Mouse (Mus musculus): ENCODE measurements around the gene Snhg11. TPM values are rescaled to one million over a fixed set of nuclear protein-coding genes. Genes with fewer than 3 reads are reported as not detected.

Snhg11 gene
- polyA plus RNA-seq, 1 experiment from 2014 or later: 0.64 TPM

- Histone ChIP-seq H3K4me2 (no peak overlapping the region), H3K27me3 (no peaks in the 10 kb centered on the region), H3K9me3 (replicated peaks) (no peaks in the 10 kb centered on the region), H3K9ac (no peak overlapping the region), H3K27ac (no peak overlapping the region), H3K4me1 (replicated peaks) (peaks cover 23% of the 10 kb centered on the region), H3K4me3 (no peak overlapping the region), H3K36me3 (peaks cover 61% of the 10 kb centered on the region)
- 91% methylated on average over 5 of the region's 5 CpGs for WGBS
- no peak for ATAC-seq (replicated peaks; ENCODE audit: insufficient number of reproducible peaks, insufficient read depth, low FRiP score, low read depth)
Observed at GRCm38 (mm10) chr2:158356121-158356520, 19.3 kb upstream of the Snhg11 start.

- Histone ChIP-seq H3K27me3 (no peaks in the 10 kb centered on the region), H3K36me3 (peaks cover 52% of the 10 kb centered on the region), H3K4me3 (peak overlapping the region; percentile 82), H3K4me1 (replicated peaks) (peaks cover 27% of the 10 kb centered on the region), H3K27ac (no peak overlapping the region), H3K4me2 (peak overlapping the region; percentile 86), H3K9ac (peak overlapping the region; percentile 84), H3K9me3 (replicated peaks) (no peaks in the 10 kb centered on the region)
- 65% methylated on average over 12 of the region's 12 CpGs for WGBS
- ATAC-seq (replicated peaks; ENCODE audit: insufficient number of reproducible peaks, insufficient read depth, low FRiP score, low read depth): no peak
Observed at GRCm38 (mm10) chr2:158359757-158360620, 15.4 kb upstream of the Snhg11 start.

- no peaks in the 10 kb centered on the region for H3K27me3 ChIP-seq
- no peaks in the 10 kb centered on the region for H3K9me3 ChIP-seq (replicated peaks)
- peaks cover 27% of the 10 kb centered on the region for H3K4me1 ChIP-seq (replicated peaks)
- ATAC-seq (replicated peaks; ENCODE audit: insufficient number of reproducible peaks, insufficient read depth, low FRiP score, low read depth): peak; percentile 81
- H3K36me3 ChIP-seq: peaks cover 41% of the 10 kb centered on the region
- peak overlapping the region; percentile 78 for H3K27ac ChIP-seq
- H3K4me3 ChIP-seq: peak overlapping the region; percentile 82
- H3K4me2 ChIP-seq: peak overlapping the region; percentile 86
- peak overlapping the region; percentile 84 for H3K9ac ChIP-seq
- under 1% methylated on average over 41 of the region's 41 CpGs for WGBS
Observed at GRCm38 (mm10) chr2:158360873-158361677, 14.4 kb upstream of the Snhg11 start.

GRCm38 (mm10) chr2:158361678-158362320 is 13.6 kb upstream of the Snhg11 start:
- WGBS: 35% methylated on average over 8 of the region's 8 CpGs
- Histone ChIP-seq H3K4me3 (peak overlapping the region; percentile 82), H3K27me3 (no peaks in the 10 kb centered on the region), H3K27ac (0 out of 2 replicates have a peak overlapping the region, but pooled peaks have one; percentile 31), H3K4me1 (replicated peaks) (peaks cover 27% of the 10 kb centered on the region), H3K9ac (no peak overlapping the region), H3K36me3 (peaks cover 34% of the 10 kb centered on the region), H3K9me3 (replicated peaks) (no peaks in the 10 kb centered on the region), H3K4me2 (peak overlapping the region; percentile 86; the same call in 1 of the 2 replicates)
- no peak for ATAC-seq (replicated peaks; ENCODE audit: insufficient number of reproducible peaks, insufficient read depth, low FRiP score, low read depth)

GRCm38 (mm10) chr2:158364175-158364574 is 11.3 kb upstream of the Snhg11 start:
- no peaks in the 10 kb centered on the region for H3K9me3 ChIP-seq (replicated peaks)
- WGBS: 80% methylated on average over 4 of the region's 4 CpGs

GRCm38 (mm10) chr2:158365099-158365850 is 10.2 kb upstream of the Snhg11 start:
- no peak overlapping the region for H3K4me3 ChIP-seq
- H3K9me3 ChIP-seq (replicated peaks): no peaks in the 10 kb centered on the region
- H3K27me3 ChIP-seq: no peaks in the 10 kb centered on the region
- H3K36me3 ChIP-seq: no peaks in the 10 kb centered on the region; the same call in 1 of the 2 replicates
- H3K27ac ChIP-seq: no peak overlapping the region
- WGBS: 67% methylated on average over 12 of the region's 12 CpGs
- peaks cover 8% of the 10 kb centered on the region for H3K4me1 ChIP-seq (replicated peaks)
- ATAC-seq (replicated peaks; ENCODE audit: insufficient number of reproducible peaks, insufficient read depth, low FRiP score, low read depth): no peak
- H3K4me2 ChIP-seq: no peak overlapping the region
- no peak overlapping the region for H3K9ac ChIP-seq

More at GRCm38 (mm10) chr2:158364175-158364574, 11.3 kb upstream of the Snhg11 start:
- Histone ChIP-seq H3K27me3 (no peaks in the 10 kb centered on the region), H3K4me1 (replicated peaks) (peaks cover 19% of the 10 kb centered on the region), H3K36me3 (peaks cover 10% of the 10 kb centered on the region; the same call in 1 of the 2 replicates), H3K4me2 (no peak overlapping the region), H3K4me3 (no peak overlapping the region), H3K27ac (no peak overlapping the region), H3K9ac (no peak overlapping the region)
- no peak for ATAC-seq (replicated peaks; ENCODE audit: insufficient number of reproducible peaks, insufficient read depth, low FRiP score, low read depth)

GRCm38 (mm10) chr2:158367654-158368053 is 7.8 kb upstream of the Snhg11 start:
- WGBS: 61% methylated on average over 5 of the region's 5 CpGs
- H3K4me1 ChIP-seq (replicated peaks): no peaks in the 10 kb centered on the region
- H3K27ac ChIP-seq: no peak overlapping the region
- no peak overlapping the region for H3K9ac ChIP-seq
- H3K9me3 ChIP-seq (replicated peaks): no peaks in the 10 kb centered on the region
- no peaks in the 10 kb centered on the region for H3K36me3 ChIP-seq
- ATAC-seq (replicated peaks; ENCODE audit: insufficient number of reproducible peaks, insufficient read depth, low FRiP score, low read depth): no peak
- no peaks in the 10 kb centered on the region for H3K27me3 ChIP-seq
- no peak overlapping the region for H3K4me2 ChIP-seq
- no peak overlapping the region for H3K4me3 ChIP-seq

GRCm38 (mm10) chr2:158368313-158368712 is 7.1 kb upstream of the Snhg11 start:
- no peak for ATAC-seq (replicated peaks; ENCODE audit: insufficient number of reproducible peaks, insufficient read depth, low FRiP score, low read depth)
- peaks cover 5% of the 10 kb centered on the region; the same call in 1 of the 2 replicates for H3K27me3 ChIP-seq
- H3K9ac ChIP-seq: no peak overlapping the region
- H3K36me3 ChIP-seq: no peaks in the 10 kb centered on the region
- H3K9me3 ChIP-seq (replicated peaks): no peaks in the 10 kb centered on the region
- no peak overlapping the region for H3K4me3 ChIP-seq
- no peak overlapping the region for H3K27ac ChIP-seq
- H3K4me1 ChIP-seq (replicated peaks): no peaks in the 10 kb centered on the region; the same call in 1 of the 2 replicates
- WGBS: 79% methylated on average over 8 of the region's 8 CpGs
- H3K4me2 ChIP-seq: no peak overlapping the region

- Histone ChIP-seq H3K4me2 (no peak overlapping the region), H3K4me3 (no peak overlapping the region), H3K27me3 (peaks cover 16% of the 10 kb centered on the region), H3K4me1 (replicated peaks) (no peaks in the 10 kb centered on the region; the same call in 1 of the 2 replicates), H3K9me3 (replicated peaks) (no peaks in the 10 kb centered on the region), H3K9ac (no peak overlapping the region), H3K36me3 (no peaks in the 10 kb centered on the region), H3K27ac (no peak overlapping the region)
- no peak for ATAC-seq (replicated peaks; ENCODE audit: insufficient number of reproducible peaks, insufficient read depth, low FRiP score, low read depth)
- WGBS: 79% methylated on average over 3 of the region's 3 CpGs
Observed at GRCm38 (mm10) chr2:158369474-158370172, 5.8 kb upstream of the Snhg11 start.

GRCm38 (mm10) chr2:158370173-158370550 is 5.3 kb upstream of the Snhg11 start:
- Histone ChIP-seq H3K27me3 (peaks cover 22% of the 10 kb centered on the region), H3K36me3 (no peaks in the 10 kb centered on the region), H3K4me1 (replicated peaks) (no peaks in the 10 kb centered on the region; the same call in 1 of the 2 replicates), H3K4me2 (no peak overlapping the region), H3K9ac (no peak overlapping the region), H3K9me3 (replicated peaks) (no peaks in the 10 kb centered on the region), H3K27ac (no peak overlapping the region), H3K4me3 (no peak overlapping the region)
- 24% methylated on average over 5 of the region's 5 CpGs for WGBS
- ATAC-seq (replicated peaks; ENCODE audit: insufficient number of reproducible peaks, insufficient read depth, low FRiP score, low read depth): no peak
